Mouse (Mus musculus) stomach, postnatal 0 days (tissue): ENCODE data around the gene Bean1. TPM values are rescaled to one million over a fixed set of nuclear protein-coding genes. Genes with fewer than 3 reads are reported as not detected.
A peak's percentile ranks its signal among the peaks of the same experiment; 100 is the strongest.

Experiments used
- ATAC-seq: fragments of 200-750 bp; cut with Nextera tagmentation; 2 replicates; pipeline ENCODE4 v1.8.0; 2017; ENCODE audit not compliant: low FRiP score, low TSS enrichment
- DNase-seq: peaks from one replicate; pipeline ENCODE4 v3.0.0-alpha.2; 2016; ENCODE audit warnings: low spot score
- H3K27ac ChIP-seq: fragments of 300-500 bp; sonication (generic); replicated peaks from 2 replicates; pipeline ENCODE4 v1.5.1; 2014; ENCODE audit warnings: mild to moderate bottlenecking, control low read depth
- H3K27me3 ChIP-seq: fragments of 300-500 bp; sonication (generic); 2 replicates; pipeline ENCODE4 v1.6.1; 2014; ENCODE audit warnings: low read length; ENCODE audit not compliant: control insufficient read depth, insufficient read depth
- H3K36me3 ChIP-seq: fragments of 300-500 bp; sonication (generic); 2 replicates; pipeline ENCODE4 v1.6.1; 2014; ENCODE audit warnings: low read length, mixed read lengths; ENCODE audit not compliant: control insufficient read depth, insufficient read depth
- H3K4me1 ChIP-seq: fragments of 300-500 bp; sonication (generic); replicated peaks from 2 replicates; pipeline ENCODE4 v1.6.1; 2014; ENCODE audit warnings: antibody characterized with exemption; ENCODE audit not compliant: control insufficient read depth, insufficient read depth
- H3K4me2 ChIP-seq: fragments of 300-500 bp; sonication (generic); replicated peaks from 2 replicates; pipeline ENCODE4 v1.6.1; 2014; ENCODE audit warnings: low read depth, mild to moderate bottlenecking, control low read depth, moderate library complexity
- H3K4me3 ChIP-seq: fragments of 300-500 bp; sonication (generic); 2 replicates; pipeline ENCODE4 v1.5.1; 2014; ENCODE audit warnings: low read depth, low read length, control low read depth
- H3K9ac ChIP-seq: fragments of 300-500 bp; sonication (generic); 2 replicates; pipeline ENCODE4 v1.6.1; 2014; ENCODE audit warnings: mild to moderate bottlenecking, low read length, control low read depth, mixed read lengths
- H3K9me3 ChIP-seq: fragments of 300-500 bp; sonication (generic); 2 replicates; pipeline ENCODE4 v1.6.1; 2016; ENCODE audit warnings: low read length; ENCODE audit not compliant: control insufficient read depth
- CTCF ChIP-seq: IDR thresholded peaks from 2 replicates; pipeline ENCODE4 v1.5.1; 2016; ENCODE audit warnings: antibody characterized with exemption, low read depth, mild to moderate bottlenecking, moderate library complexity
- EP300 ChIP-seq: optimal IDR thresholded peaks from 2 replicates; pipeline ENCODE3; 2016; ENCODE audit warnings: antibody characterized with exemption
- WGBS: fragments of 180-500 bp; shearing (Covaris S2); extraction: QIAGEN DNeasy Blood & Tissue Kit; methylation state at CpG from one replicate; pipeline ENCODE4 v1.1.7; 2014; 5-methylcytosine and 5-hydroxymethylcytosine counted together
- polyA plus RNA-seq: library from polyadenylated mRNA; unstranded; fragments of >200 nt; fragmentation: Nextera tagmentation; extraction: Ambion mirVana; gene quantifications from 2 replicates; pipeline ENCODE4 v1.2.1, GENCODE M21; 2015

The Bean1 gene
- polyA plus RNA-seq = 0.81 and 0.88 TPM in 2 replicates

DNA sequence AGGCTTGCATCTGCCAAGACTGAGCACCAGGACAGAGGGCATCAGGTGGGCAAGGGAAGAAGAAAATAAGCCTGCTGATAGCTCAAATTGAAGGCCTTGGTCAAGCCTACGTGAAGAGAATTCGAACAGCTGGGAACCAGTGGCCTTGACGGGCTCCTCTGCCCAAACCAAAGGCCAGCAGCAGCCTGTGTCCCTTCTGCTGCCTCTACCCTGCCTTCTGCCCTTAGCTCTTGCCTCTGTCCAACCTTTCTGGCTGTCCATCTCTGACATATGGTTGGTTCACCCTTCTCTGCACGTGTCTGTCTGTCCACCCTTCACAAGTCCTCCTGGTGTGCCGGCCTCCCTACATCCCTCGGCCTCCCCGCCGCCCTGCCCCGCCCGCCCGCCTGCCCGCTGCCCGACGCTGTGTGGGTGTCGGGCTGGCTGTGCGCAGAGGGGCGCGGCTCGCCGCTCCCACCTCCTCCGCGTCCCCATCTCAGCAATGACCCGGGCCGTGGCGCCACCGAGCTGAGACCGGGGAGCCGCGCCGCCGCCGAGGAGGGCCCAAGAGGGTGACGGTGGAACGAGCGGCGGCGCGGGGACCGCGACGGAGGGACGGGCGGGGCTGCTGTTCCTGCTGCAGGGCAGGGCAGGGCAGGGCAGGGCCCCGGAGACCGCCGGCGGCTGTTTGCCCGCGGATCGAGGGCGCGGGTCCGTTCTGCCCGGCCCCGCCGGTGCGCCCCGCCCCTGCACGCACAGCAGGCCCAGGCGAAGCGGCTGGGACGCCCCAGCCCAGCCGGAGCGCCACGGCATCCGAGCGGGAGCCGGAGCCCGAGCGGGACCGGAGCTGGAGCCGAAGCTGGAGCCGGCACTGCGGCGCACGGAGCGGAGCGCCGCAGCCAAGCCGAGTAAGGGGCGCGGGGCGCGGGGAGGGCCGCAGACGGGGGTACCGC, at the start of gene Bean1:
Gene Bean1, plus strand, starts transcription at position 325 of the 932 bp plus-strand sequence.
- Histone ChIP-seq H3K9ac (peak within 1 kb of the TSS; percentile 68), H3K27me3 (no peaks in the 10 kb centered on the region), H3K36me3 (no peaks in the 10 kb centered on the region), H3K9me3 (no peaks in the 10 kb centered on the region), H3K4me1 (no peaks in the 10 kb centered on the region; the same call in 1 of the 2 replicates), H3K4me3 (peak within 1 kb of the TSS; percentile 57), H3K27ac (no peak within 1 kb of the TSS), H3K4me2 (peak within 1 kb of the TSS; percentile 96)
- WGBS = 2% methylated on average over 75 of the region's 87 CpGs
- DNase-seq = peak; percentile 73
- TF ChIP-seq CTCF = no peak
- no peak for TF ChIP-seq EP300
- ATAC-seq = peak; percentile 86

GRCm38 (mm10) chr8:104121640-104122416, 48.4 kb upstream of the Bean1 start:
- DNase-seq = no peak
- Histone ChIP-seq H3K9ac (no peak overlapping the region), H3K27me3 (no peaks in the 10 kb centered on the region), H3K36me3 (no peaks in the 10 kb centered on the region), H3K4me1 (no peaks in the 10 kb centered on the region), H3K4me2 (no peak overlapping the region), H3K9me3 (no peaks in the 10 kb centered on the region), H3K27ac (no peak overlapping the region), H3K4me3 (no peak overlapping the region)
- no peak; the same call in 1 of the 2 replicates for ATAC-seq
- TF ChIP-seq EP300 (no peak), CTCF (no peak)
- WGBS = 68% methylated on average over 12 of the region's 12 CpGs

- Histone ChIP-seq H3K36me3 (no peaks in the 10 kb centered on the region), H3K4me2 (no peak overlapping the region), H3K4me1 (no peaks in the 10 kb centered on the region), H3K9me3 (no peaks in the 10 kb centered on the region), H3K4me3 (no peak overlapping the region), H3K9ac (no peak overlapping the region), H3K27me3 (no peaks in the 10 kb centered on the region), H3K27ac (no peak overlapping the region)
- 100% methylated on average over 2 of the region's 2 CpGs for WGBS
- no peak for DNase-seq
- TF ChIP-seq CTCF (no peak), EP300 (no peak)
- no peak for ATAC-seq
These were observed 47.1 kb upstream of the Bean1 start for GRCm38 (mm10) chr8:104123080-104123657.

DNA sequence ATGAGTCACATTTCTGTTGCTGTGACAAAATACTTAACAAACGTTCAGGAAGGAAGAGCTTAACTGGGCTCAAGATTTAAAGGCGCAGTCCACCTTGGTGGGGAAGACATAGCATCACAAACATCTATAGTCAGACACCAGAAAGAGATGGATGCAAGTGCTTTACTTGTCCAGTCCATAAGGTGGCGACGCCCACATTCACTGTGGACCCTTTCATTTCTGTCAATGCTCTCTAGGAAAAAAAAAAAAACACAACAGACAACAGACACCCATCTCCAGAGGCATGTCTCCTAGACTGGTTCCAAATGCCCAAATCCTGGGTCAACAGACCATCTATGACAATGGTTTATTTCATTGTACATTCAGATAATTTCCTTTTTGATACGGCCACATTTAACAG, 45.7 kb upstream of the Bean1 start:
- TF ChIP-seq CTCF = no peak; the same call in 1 of the 2 replicates
- no peak for TF ChIP-seq EP300
- no peak for DNase-seq

GRCm38 (mm10) chr8:104127160-104127883, 42.9 kb upstream of the Bean1 start:
- no peak for DNase-seq

More for the DNA sequence above, 45.7 kb upstream of the Bean1 start:
- 63% methylated on average over 5 of the region's 5 CpGs for WGBS
- H3K4me2 ChIP-seq = no peak overlapping the region
- no peak for ATAC-seq
- H3K36me3 ChIP-seq = no peaks in the 10 kb centered on the region
- no peaks in the 10 kb centered on the region for H3K4me1 ChIP-seq
- H3K27me3 ChIP-seq = no peaks in the 10 kb centered on the region
- no peak overlapping the region for H3K9ac ChIP-seq
- H3K9me3 ChIP-seq = no peaks in the 10 kb centered on the region
- no peak overlapping the region for H3K27ac ChIP-seq
- no peak overlapping the region for H3K4me3 ChIP-seq

More at GRCm38 (mm10) chr8:104127160-104127883, 42.9 kb upstream of the Bean1 start:
- Histone ChIP-seq H3K9ac (no peak overlapping the region), H3K4me3 (no peak overlapping the region), H3K27me3 (no peaks in the 10 kb centered on the region), H3K9me3 (no peaks in the 10 kb centered on the region), H3K27ac (no peak overlapping the region), H3K4me2 (no peak overlapping the region), H3K36me3 (no peaks in the 10 kb centered on the region), H3K4me1 (no peaks in the 10 kb centered on the region)
- 59% methylated on average over 4 of the region's 4 CpGs for WGBS
- TF ChIP-seq CTCF (no peak), EP300 (no peak)
- no peak for ATAC-seq
